Comparison of ENCODE assay signal across 36 mouse cellular contexts in genomic region chr13:26552122-26552521, GRCm38 (mm10).
"Had no signal": no experiment of that assay in that cellular context is flagged by ENCODE, and none has a peak within 500 bp of the region (broad histone marks: within the 10 kb centered on the region; RNA-seq: fewer than 3 reads in every experiment).

No protein-coding gene starts in this region.

- DNase-seq: heart, adult 18-20 months; heart, adult 2 months; heart, postnatal 10 days; heart, postnatal 14 days; heart, postnatal 36 days; heart, postnatal 4 days; kidney, adult 11 months; kidney, adult 18-20 months; kidney, adult 2 months; kidney, adult 8-10 months; kidney, adult 9 months; kidney, postnatal 10 days; kidney, postnatal 14 days; kidney, postnatal 25 days; kidney, postnatal 36 days; kidney, postnatal 4 days; layer of hippocampus, adult 9-11 months had no signal

- H3K4me2 ChIP-seq: heart, embryonic 11.5 days; heart, embryonic 12.5 days; heart, embryonic 13.5 days; heart, embryonic 15.5 days; hindbrain, embryonic 12.5 days; hindbrain, embryonic 13.5 days; hindbrain, embryonic 14.5 days; hindbrain, embryonic 15.5 days; intestine, embryonic 15.5 days; kidney, embryonic 15.5 days had no signal

- H3K9ac ChIP-seq: heart, embryonic 12.5 days; heart, embryonic 13.5 days; heart, embryonic 15.5 days; hindbrain, embryonic 12.5 days; hindbrain, embryonic 13.5 days; hindbrain, embryonic 14.5 days; hindbrain, embryonic 15.5 days; intestine, embryonic 15.5 days; kidney, embryonic 15.5 days had no signal

- H3K27me3 ChIP-seq: heart, embryonic 12.5 days; heart, embryonic 13.5 days; heart, embryonic 15.5 days; hindbrain, embryonic 12.5 days; hindbrain, embryonic 13.5 days; hindbrain, embryonic 15.5 days; intestine, embryonic 15.5 days; kidney, embryonic 15.5 days had no signal

- H3K36me3 ChIP-seq: heart, embryonic 10.5 days; heart, embryonic 12.5 days; heart, embryonic 13.5 days; heart, embryonic 15.5 days; hindbrain, embryonic 10.5 days; hindbrain, embryonic 12.5 days; hindbrain, embryonic 13.5 days; hindbrain, embryonic 15.5 days; intestine, embryonic 15.5 days; kidney, embryonic 15.5 days had no signal

- H3K27ac ChIP-seq: heart, adult 2 months; heart, embryonic 10.5 days; heart, embryonic 13.5 days; heart, embryonic 15.5 days; hindbrain, embryonic 10.5 days; hindbrain, embryonic 12.5 days; hindbrain, embryonic 13.5 days; hindbrain, embryonic 14.5 days; hindbrain, embryonic 15.5 days; hindbrain, postnatal 0 days; intestine, embryonic 15.5 days; kidney, embryonic 15.5 days; kidney, postnatal 0 days; layer of hippocampus, adult 2 months had no signal

- H3K4me1 ChIP-seq: heart, embryonic 10.5 days; heart, embryonic 12.5 days; heart, embryonic 13.5 days; heart, embryonic 15.5 days; hindbrain, embryonic 10.5 days; hindbrain, embryonic 12.5 days; hindbrain, embryonic 13.5 days; hindbrain, embryonic 15.5 days; intestine, embryonic 15.5 days had no signal

- H3K4me3 ChIP-seq: heart, adult 2 months; heart, embryonic 10.5 days; heart, embryonic 12.5 days; heart, embryonic 13.5 days; heart, embryonic 15.5 days; hindbrain, embryonic 10.5 days; hindbrain, embryonic 12.5 days; hindbrain, embryonic 13.5 days; hindbrain, embryonic 15.5 days; intestine, embryonic 15.5 days; kidney, embryonic 15.5 days; layer of hippocampus, adult 2 months had no signal

- ATAC-seq: hindbrain, embryonic 16.5 days; hindbrain, postnatal 0 days; inflammation-experienced regulatory T-cells, adult 6 months; intestine, embryonic 15.5 days; intestine, embryonic 16.5 days; intestine, postnatal 0 days had no signal

- H3K9me3 ChIP-seq: heart, embryonic 10.5 days; heart, embryonic 12.5 days; heart, embryonic 13.5 days; heart, embryonic 15.5 days; hindbrain, embryonic 10.5 days; hindbrain, embryonic 12.5 days; hindbrain, embryonic 13.5 days; hindbrain, embryonic 15.5 days; intestine, embryonic 15.5 days; kidney, embryonic 15.5 days had no signal
